Mouse (Mus musculus): ENCODE results near the gene 2900011O08Rik.

DNA sequence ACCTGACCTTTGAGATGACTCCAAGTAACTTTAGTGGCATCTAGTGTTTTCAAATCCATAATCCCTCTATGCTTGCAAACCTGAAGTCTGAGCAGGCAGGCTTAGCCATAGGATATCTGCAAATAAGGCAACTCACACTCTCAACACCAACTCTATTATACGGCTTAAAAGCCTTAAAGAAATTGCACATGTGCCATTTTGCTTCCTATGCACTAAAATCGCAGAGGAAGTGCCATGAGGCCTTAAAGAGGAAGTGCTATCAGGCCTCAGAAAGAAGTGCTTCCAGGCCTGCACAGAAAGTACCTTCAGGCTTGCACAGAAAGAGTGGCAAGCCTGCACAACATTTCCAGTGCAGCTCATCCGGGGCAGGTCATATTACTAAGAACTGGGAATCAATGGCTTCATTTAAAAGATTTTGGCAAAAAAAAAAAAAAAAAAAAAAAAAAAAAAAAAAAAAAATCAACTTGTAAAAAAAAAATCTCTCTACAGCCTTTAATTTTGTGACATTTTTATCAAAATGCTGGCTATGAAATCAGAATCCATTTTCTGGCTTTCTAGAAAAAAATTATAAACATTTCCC is 123.3 kb downstream of the 2900011O08Rik start:
- no peak for TF ChIP-seq TAL1 (IDR thresholded peaks at IDR 0.05; ENCODE audit: low read length)
- TF ChIP-seq GATA1 (IDR thresholded peaks at IDR 0.05; ENCODE audit: low read length) = no peak

Measured in erythroblast, embryonic 14.5 days (primary cell).